Mouse (Mus musculus): Measurements from ENCODE around the gene Net1.

- no peak for TF ChIP-seq POLR2A (IDR thresholded peaks at IDR 0.05; ENCODE audit: insufficient read depth, low read length)
- no peak for TF ChIP-seq CTCF (IDR thresholded peaks at IDR 0.05; ENCODE audit: low read depth, low read length)
- no peak for TF ChIP-seq EP300 (IDR thresholded peaks at IDR 0.05; ENCODE audit: insufficient read depth, low read depth, low read length)
Observed at GRCm38 (mm10) chr13:3877185-3877584, 40.8 kb downstream of the Net1 start.

Measured in ES-Bruce4 (cell line).